Mouse (Mus musculus) gastrocnemius, postnatal 25 days (tissue): ENCODE data around the gene Ajap1. TPM values are rescaled to one million over a fixed set of nuclear protein-coding genes. Genes with fewer than 3 reads are reported as not detected.

Source experiments
- DNase-seq: peaks from one replicate; pipeline ENCODE4 v3.0.0; 2022
- total RNA-seq, 2 experiments: library from RNA; stranded (reverse); gene quantifications; 1 replicate in 1 of 2; 2 replicates in 1 of 2; pipeline ENCODE4 v1.2.3; 2021

Ajap1 gene
- total RNA-seq, 2 experiments from 2014 or later: 0.23 to 0.29 TPM

DNA sequence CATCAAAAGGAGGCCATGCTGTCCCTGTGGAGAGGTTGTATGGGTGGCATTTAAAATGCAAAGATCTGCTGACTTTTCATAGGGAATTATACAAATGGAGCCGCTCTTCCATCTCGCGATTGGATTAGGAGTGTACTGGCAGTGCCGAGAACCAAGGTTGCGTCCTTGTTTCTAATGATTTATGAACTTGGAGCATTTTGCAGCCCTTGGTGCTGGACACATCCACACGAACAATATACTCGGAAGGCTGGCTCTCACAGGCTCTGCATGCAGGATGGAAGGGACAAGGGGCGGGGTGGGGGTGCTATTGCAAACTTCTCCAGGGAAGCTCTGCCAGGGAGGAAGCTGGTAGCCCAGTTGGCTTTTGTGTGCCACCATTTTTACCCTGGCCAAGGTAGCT is 31.1 kb downstream of the Ajap1 start:
- DNase-seq: no peak

DNA sequence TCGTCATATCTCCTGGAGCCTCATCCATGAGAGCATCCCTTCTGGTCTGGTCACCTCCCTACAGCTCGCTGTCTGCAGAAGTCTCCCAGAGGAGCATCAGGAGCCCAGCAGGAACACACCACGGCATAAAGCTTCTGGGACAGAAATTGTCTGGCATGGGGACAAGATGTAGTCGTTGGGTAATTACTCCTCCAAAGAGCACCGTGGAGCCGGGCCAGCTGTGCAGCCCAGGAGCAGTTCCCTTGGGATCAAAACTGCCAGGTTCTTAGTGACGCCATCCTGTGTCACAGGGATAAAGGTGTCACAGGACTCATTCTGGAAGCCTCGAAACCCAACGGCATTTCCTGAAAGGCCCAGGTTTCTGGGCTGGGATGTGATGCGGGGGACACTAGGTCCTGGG is 40.1 kb downstream of the Ajap1 start:
- no peak for DNase-seq

DNA sequence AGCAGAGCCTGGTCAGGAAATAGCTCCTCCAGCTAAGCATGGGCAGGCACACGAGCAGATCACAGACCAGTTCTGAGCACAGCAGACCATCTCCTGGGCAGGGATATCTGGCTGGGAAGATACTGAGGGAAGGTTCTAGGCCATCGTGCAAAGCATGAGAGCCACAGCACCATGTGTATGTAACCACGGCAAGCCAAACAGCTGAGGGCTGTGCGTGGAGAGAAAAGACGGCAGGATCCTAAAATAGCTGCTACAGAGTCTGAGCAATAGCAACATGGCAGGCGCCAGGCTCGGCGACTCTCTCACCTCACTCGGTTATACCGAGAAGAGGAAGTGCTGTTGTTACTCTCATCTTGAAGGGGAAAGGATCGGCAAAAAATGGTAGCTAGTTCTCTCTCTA is 42.7 kb downstream of the Ajap1 start:
- no peak for DNase-seq

DNA sequence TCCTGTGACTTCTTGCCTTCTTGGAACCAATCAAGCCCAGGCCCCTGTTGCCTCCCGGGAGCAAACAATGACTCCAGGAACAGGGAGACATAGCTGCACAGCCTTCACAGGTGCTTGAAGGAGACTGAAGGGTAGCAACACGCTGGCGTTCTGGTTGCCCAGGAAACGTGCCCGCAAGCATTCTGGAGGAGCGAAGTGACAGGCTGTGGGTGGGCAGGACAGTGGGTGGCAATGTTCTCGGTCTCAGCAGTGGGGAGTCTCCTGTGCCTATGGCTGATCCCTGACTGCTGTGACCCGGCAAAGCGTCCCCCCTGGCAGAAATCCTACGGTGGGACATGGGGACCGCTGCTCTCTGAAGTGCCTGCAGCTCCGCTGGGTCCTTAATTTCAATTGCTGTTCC is 43.6 kb downstream of the Ajap1 start:
- no peak for DNase-seq

DNA sequence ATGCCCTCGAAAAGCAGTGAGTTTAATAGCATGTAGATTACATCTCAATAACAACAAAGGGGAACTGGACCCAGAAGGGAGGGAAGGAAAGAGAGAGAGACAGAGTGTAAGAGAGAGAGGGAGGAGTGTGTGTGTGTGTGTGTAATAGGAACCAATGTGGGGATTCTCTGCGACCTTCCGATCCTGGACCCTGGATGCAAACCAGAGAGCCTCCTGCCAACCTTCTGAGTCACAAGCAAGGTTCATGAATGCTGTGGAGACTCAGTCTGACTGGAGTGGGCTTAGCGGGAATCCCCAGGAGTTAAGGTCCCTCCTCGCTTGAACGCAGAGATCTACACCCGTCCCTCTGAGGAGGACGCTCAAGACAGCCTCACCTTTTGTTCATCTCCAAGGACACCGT is 45.4 kb downstream of the Ajap1 start:
- no peak for DNase-seq

DNA sequence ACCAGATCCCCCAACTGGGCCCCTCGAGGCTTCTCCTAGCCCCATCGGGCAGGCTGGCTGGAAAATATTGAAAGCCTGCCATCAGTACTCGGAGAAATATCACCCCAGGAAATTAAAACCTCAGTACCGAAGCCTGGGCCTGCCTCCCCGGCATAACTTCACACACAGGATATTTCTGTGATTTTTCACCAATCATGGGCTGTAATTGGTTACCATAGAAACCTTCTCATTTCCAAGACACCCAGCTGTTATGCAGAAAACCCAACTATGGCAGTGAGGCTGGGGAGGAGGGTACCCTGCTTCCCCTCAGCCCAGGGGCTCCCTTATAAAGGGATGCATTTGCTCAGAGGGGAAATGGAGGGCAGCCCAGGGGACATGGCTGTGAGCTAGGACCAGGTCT is 46.7 kb downstream of the Ajap1 start:
- no peak for DNase-seq

DNA sequence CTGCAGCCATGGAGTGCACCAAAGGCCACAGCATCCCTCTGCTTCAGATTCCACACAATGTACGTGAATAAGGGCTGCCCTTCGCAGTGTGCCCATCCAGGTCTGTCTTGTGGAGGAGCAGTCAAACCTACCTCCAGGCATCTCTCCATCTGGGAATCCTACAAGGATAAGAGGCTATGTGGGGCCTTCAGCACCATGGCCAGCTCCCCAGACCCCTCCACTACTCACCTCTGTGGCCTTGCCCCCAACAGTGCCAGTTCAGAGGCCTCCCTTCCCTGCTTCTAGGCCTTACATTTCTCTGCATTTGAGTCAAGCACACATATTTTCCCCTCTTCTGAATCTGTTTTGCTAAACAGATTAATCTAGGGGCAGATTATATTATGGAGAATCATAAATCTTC is 52.6 kb downstream of the Ajap1 start:
- no peak for DNase-seq

DNA sequence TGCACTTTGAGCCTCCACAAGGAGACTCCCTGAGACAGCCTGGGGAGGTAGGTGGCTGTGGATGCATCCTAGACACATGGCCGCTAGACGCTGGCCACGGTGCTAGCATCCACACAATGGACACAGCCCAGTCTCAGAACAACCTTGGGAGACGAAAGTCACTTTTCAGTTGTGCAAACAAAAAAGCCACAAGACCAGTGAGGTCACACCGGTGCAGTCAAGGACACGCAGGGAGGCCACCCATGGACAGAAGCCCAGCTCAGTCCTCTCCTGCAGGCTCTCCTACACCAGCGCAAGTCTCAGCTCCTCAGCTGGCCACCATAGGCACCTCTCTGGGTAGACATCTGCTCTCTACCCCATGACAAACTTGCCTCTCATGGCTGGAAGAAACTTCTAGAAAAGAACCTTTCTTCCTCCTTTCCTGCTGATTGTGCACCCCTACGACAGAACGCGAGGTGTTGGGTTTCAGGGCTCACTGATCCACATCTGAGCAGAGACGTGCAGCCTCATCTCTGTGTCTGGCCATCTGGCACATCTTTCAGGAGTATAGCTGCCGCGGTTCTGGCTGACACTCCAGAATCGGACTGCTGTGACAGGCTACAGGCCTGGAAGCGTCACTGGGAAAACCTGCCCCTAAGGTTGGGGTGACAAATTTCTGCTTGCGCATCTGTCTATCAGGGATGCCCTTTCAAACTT is 56.5 kb downstream of the Ajap1 start:
- no peak for DNase-seq

DNA sequence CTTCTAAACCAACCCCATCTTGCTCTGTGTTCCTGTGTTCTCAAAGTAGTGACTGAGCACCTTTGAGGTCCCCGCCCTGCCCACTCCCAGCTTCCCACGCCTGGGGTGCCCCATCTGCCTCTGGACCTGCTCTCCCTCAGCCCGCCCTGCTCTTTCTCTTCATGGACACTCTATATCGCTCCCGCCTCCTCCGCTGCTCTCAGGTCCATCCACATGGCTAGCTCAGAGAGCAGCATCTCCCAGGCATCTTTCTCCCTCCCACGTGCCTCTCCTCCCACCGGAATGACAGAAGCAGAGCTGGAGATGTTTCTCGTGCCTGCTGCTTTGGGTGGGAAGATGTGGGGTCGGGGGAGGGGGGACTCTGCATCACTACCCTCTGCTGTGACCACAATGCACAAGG is 58.3 kb downstream of the Ajap1 start:
- DNase-seq: no peak

DNA sequence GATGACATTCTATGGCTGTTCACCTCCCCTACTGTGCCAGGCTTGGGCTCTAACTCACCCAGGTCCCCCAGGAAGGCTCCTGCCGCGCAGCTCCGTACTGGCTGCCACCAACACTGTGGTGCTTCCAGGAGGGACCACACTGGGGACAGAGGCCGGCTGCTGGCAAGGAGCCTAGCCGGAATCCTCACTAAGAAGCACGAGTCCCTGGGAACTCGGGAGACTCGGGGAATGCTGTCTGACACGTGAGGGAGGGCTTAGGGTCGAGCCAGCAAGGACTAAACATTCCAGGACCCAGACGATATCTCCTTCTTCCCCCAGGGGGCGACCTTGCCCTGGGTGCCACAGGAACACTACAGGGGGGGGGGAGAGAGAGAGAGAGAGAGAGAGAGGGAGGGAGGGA is 64.7 kb downstream of the Ajap1 start:
- no peak for DNase-seq

DNA sequence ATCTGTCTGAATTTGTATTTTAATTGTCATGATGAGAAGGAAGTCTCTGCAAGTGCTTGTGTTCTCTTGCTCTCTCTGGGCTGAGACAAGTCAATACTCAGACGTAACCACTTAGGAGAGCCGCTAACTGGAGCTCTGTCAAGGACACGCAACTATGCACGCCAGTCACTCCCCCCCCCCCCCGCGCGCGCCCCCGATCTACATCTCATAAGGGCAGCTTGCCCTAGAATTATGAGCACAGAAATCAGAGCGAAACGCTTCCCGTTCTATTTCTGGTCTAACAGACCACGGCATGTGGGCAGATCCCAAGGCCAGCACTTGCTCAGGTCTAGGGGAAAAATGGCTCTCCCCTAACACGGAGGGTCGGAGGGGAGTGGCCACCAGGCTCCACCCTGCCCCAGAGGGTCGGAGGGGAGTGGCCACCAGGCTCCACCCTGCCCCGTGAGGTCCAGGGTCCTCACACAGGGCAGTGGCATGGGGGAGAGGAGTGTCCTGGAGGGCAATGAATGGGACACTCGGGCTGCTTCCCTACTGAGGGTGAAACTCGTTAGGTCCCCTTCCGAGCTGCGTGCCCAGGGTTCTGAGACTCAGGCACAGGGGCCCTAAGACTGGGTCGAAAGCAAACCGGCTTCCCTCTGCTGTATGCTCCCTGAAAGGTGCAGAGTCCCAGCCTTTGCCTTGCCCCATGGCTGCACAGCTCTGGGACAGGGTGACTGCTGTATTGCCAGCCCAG is 65.3 kb downstream of the Ajap1 start:
- DNase-seq: no peak

DNA sequence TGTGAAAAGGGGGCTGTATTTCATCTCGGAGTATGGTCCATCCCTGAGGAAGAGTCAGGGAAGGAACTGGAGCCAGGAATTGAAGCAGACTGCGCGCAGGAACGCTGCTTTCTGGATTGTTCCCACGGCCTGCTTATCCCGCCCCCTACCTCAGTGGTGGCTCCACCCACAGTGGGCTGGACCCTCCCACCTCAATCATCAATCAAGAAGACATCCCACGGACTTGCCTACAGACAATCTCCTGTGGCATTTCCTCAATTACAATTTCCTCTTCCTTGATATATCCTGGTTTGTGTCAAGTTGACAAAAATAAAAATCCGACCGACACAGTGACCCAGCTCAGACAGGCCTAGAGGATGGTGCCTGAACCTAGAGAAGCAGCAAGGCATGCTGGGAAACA is 66.5 kb downstream of the Ajap1 start:
- DNase-seq: no peak

DNA sequence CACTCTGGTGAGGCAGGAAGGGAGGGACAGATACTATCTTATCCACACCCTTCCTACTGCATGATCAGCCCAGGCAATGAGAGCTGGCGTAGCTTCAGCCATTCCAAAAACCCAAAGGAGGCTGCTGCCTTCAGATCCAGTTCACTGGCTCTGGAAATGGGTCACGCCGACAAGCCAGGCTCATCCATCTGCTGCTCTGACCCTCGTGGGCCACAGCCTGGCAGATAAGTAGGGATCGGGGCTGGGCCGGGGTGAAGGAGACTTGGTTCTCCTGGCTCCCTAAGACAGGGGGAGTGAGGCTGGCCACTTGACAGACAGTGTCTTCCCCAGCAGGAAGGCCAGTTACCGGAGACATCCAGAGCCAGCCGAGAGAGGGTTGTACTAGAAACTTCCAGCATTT is 84.2 kb downstream of the Ajap1 start:
- DNase-seq: no peak

DNA sequence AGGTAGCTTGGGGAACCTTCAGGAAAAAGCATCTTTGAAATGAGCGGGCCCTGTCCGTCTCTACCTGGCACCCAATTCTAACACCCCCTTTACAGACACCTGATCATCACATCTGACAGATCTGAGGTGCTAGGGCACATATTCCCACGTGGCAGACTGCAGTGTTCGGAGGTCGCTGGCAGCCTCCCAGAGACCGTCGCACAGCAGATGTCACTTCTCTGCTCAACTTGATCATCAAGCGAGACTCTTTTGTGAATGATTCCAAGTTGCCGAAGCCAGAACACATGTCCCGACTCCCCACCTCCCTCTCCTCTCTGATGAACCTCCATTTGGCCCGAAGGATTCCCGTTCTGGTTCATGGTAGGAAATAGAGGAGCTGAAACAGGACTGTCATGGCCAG is 95.1 kb downstream of the Ajap1 start:
- no peak for DNase-seq

DNA sequence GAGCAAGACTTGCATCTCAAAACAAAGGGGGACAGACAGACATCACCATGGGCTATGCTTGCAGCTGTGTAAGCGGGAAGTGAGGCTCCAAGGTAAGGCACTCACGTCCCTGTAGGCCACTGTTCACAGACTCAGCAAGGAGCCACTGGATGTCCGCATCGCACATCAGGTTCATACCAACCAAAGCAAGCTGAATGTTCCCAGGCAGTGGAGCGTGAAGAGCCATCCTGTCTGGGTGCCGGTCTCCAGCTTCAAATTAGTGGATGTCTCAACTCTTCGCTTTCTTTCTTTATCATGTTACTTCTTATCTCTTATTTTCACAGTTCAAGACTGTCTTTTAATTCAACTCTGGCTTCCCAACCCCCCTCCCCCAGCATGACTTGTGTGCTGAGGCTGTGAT is 101.2 kb downstream of the Ajap1 start:
- DNase-seq: no peak

DNA sequence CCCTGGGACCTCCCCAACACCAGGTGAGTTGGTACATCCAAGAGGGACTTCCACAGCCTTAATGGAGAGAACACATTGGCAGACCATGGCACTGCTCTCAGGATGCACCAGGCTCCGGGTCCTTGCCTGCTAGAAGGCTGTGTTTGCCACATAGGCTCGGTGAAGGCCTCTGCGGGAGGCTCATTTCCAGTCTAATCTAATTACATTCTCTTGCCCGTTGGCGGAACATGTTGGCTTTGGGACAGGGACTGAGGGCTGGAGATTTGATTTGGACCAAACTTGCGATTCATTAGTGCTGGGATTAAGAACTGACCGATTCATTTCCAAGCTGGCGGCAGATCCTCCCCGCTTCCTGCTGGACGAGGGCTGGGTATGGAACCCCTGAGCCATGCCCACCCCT is 101.7 kb downstream of the Ajap1 start:
- no peak for DNase-seq

DNA sequence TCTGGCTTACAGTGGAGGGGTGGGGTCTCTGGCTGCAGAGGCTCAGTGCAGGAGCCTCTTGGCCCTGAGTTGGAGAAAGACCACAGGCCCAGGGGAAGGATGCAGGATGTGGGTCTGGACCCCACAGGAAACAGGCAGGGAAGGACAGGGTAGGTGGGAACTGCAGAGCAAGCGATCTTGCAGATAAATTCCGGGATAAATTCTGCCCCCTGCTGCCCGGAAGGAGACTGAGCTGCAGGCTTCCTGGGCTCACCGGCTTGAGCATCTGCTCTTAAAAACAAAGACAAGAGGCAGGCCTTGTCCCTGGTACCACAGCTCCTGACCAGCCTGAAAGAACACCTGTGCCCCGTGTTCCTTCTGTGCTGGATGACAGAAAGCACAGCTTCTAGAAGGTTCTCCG is 104.6 kb downstream of the Ajap1 start:
- DNase-seq: no peak

DNA sequence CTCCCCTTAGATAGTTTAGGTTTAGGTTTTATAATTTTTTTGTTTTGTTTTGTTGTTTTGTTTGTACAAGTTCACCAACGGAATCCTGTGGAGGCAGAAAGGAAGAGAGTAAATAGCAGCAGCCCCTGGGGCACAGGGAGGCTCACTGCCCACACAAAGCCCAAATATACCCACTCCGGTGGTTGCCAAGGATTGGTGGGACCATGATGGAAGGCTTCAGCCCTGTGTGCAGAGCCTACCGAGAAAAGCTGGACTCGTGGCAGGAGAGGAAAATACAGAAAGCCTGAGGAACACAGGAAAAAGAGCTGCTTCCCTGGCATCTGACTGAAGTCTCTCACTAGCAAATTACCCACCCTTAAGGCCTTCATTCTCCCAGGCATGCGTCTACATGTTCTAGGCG is 108.4 kb downstream of the Ajap1 start:
- DNase-seq: no peak

DNA sequence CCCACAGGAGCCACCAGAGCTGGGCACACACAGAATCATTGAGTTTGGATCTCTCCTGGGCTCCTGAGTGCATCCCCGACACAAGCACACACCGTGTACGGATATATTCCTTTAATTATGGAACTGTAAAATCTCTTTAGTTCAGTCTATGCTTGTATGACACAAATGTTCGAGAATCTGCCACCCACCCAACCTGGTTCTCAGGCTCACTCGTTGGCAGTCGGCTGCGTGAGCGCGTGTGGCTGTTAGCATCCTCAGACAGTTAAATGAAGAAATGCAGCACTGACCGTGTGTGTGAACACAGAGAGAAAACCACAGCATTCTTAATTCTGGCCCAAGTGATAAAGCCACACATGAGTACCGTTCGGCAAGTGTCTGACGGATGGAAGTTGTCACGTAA is 109.5 kb downstream of the Ajap1 start:
- no peak for DNase-seq

DNA sequence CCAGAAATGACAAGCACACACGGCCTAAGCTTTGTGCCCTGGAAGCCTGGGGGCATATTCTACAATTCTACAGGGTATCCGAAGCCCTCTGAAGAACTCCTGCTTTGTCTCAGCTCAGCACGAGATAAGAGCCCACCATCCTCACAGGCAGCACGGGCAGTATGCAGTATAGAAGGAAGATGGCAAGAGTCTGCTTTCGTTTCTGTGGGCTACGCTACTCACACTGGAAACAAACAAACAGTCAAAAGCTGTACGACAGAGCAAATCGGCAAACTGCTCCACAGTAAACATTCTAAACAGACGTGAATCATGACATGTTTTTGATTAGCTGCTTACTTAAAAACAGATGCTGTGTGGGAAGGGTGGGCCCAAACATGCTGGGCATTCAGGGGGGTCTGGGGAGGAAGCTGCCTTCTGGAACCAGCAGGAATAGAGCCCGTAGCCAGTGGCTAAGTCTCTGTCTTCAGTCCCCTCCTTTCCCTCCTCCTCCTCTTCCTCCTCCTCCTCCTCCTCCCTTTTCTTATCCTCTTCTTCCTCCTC is 113.9 kb downstream of the Ajap1 start:
- no peak for DNase-seq

DNA sequence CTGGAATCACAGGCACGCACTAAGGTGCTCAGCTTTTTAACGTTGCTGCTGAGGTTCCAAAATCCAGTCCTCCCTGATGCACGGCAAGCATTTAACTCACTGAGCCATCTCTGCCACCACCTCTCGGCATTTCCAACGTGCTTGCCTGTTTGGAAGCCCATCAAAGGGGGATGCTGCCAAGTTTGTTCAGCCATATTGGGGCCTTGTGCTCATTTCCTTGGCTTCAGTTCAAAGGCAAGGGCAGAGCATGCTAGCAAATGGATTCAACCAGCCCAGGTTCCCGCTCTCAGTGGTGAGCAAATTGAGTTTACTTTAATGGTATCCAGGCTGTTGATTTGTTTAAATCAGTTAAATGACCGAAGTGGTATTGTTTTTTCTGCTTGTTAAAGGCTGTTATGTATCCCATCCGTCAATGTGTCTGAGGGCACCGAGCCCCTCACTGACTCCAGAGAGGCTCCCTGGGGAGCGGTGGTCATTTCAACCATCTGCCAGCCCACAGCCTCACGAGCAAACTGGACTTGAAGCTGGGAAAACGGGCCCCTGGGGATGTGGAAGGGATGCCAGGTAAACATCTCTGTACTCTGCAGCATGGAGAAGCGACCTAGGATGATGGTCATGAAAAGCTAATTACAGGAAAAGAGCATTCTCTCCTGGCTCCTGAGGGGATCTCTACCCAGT is 121.6 kb downstream of the Ajap1 start:
- no peak for DNase-seq

DNA sequence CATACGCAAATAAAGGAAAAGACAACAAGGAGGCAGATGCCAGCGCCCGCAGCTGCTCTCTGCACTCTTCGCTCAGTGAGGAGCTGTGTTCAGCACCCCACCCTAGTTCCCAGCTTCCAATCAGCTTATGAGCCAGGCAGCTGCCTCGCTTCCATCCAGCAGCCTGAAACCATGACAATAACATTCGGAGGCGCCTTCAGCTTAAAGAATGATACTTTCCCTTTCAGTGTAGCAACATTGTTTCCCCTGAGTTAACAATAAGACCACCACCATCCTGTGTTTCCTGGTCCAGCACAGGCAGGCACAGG is 124.4 kb downstream of the Ajap1 start:
- DNase-seq: no peak

DNA sequence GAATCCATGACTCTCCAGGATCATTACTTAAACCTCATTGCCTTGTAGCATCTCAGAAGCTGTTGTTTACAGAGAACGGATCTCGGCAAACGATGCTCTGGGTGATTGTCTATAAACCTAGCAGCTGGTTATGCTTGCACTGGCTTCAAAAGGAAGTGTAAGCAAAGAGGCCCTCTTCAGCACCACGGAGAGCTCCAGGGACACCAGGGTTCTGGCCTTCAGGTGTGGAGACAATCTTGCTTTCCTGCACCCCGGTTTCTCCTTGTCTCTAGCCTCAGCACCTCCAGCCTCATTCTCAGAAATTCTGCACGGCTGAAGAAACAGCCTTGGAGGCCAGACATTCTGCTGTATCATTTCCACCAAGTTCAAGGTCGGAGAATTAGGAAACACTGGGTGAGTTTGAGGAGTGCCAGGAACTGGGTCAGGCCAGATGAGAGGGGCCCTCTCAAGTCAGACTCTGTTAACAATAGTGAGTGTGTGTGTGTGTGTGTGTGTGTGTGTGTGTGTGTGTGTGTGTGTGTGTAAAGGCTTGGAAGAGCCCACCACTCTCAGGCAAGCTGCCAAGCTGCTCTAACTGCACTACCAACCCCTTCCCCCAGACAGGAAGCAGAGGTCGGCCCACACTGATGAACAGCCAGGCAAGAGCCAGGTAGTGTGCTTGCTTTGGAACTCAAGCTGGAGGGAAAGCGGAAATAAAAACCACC is 124.9 kb downstream of the Ajap1 start:
- DNase-seq: no peak
